Mouse (Mus musculus) bone marrow, adult 2 months (tissue): ENCODE results near the gene Adamtsl4.

Experiments
- CTCF ChIP-seq: fragments of 200-500 bp; IDR thresholded peaks from 2 replicates; pipeline ENCODE4 v1.5.1; 2011; ENCODE audit warnings: low read length, control low read depth; ENCODE audit not compliant: control insufficient read depth, insufficient read depth
- POLR2A ChIP-seq: fragments of 200-500 bp; IDR thresholded peaks from 2 replicates; pipeline ENCODE4 v1.6.1; 2011; ENCODE audit warnings: low read depth, mild to moderate bottlenecking, control low read depth, low read length, borderline replicate concordance; ENCODE audit not compliant: control insufficient read depth

DNA sequence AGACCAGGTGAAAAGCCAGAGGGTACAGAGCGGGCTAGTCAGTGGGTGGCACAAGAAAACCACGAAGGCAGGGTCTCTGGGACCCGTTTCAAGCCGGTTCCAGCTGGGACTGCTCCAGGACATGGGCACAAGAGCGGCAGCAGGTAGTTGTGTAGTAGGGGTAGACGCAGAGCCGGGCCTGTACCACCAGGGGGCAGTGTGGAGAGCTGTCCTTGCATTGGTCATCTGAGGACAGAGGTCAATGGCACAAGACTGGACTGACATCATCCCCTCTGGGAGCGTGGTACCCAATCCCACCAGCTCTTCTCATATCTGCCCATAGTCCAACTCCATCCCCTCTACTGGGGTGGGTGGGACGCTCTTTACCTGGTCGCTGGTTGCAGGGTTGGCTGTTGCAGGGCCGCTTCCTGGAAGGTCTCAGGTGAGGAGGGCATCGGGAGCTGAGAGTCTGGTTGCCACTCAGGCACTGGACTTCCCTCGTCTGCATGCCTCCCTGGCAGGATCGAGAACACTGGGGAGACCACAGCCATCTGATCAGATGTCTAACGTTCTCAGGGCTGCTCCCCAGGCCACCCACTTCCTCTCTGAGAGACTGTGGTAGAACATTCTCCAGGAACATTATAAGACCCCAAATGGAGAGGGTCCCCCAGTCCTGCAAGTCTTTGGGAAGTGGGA is 10.8 kb downstream of the Adamtsl4 start:
- TF ChIP-seq POLR2A: no peak
- peak; percentile 95 for TF ChIP-seq CTCF
